Mouse (Mus musculus) embryo, embryonic 10.5 days (tissue): ENCODE data around the gene Mybbp1a.
A peak's percentile ranks its signal among the peaks of the same experiment; 100 is the strongest.
"Not testable (repeated sequence)": the region's sequence is repeated elsewhere in the genome, so short reads cannot be mapped to it uniquely, and the experiment has no call there.

ENCODE experiments used
- DNase-seq: peaks from one replicate; pipeline ENCODE4 v3.0.0-alpha.2; 2015; ENCODE audit warnings: low spot score

The Mybbp1a gene

GRCm38 (mm10) chr11:72413016-72413415 lies 28.1 kb upstream of the Mybbp1a start:
- no peak for DNase-seq

- no peak for DNase-seq
These were observed 27.5 kb upstream of the Mybbp1a start for GRCm38 (mm10) chr11:72413601-72414190.

GRCm38 (mm10) chr11:72415155-72415554 lies 26.0 kb upstream of the Mybbp1a start:
- no peak for DNase-seq

- no peak for DNase-seq
These were observed 24.5 kb upstream of the Mybbp1a start for GRCm38 (mm10) chr11:72416666-72417065.

DNA sequence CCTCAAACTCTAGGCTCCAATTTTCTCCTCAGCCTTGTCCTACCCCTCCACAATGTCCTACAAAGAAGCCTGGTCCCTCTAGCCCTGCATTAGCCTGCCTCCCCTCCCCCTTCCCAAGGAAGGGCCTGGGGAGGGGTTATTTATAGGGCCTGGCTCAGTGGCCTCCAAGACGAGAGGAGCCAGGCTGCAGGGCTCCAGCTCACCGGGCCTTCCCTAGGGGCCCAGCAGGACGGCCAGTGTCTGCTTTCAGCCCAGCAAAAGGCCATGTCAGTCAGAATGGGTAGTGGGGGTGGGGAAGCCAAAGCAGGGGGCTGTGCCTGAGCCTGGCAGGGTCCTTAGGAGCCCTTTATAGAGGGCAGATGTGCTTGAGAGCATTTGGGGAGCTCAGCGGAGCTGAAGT lies 23.8 kb upstream of the Mybbp1a start:
- no peak for DNase-seq

DNA sequence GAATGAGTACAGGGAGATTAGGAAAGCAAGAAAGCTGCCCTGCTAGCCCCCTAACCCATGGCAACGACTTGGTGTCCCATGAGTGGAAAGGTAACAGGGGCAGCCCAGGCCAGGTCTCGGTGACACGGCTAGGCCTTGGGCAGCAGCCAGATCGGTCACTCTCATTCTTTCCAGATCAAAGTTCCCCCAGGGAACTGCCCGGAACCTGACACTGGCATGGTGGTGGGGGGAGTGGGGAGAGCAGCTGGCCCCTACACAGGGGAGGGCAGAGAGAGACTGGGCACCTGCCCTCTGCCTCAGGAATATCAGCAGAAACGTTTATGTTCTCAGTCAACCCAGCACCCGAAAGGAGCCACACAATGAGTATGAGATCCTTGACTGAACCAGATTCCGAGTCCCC lies 22.9 kb upstream of the Mybbp1a start:
- DNase-seq, result no peak

DNA sequence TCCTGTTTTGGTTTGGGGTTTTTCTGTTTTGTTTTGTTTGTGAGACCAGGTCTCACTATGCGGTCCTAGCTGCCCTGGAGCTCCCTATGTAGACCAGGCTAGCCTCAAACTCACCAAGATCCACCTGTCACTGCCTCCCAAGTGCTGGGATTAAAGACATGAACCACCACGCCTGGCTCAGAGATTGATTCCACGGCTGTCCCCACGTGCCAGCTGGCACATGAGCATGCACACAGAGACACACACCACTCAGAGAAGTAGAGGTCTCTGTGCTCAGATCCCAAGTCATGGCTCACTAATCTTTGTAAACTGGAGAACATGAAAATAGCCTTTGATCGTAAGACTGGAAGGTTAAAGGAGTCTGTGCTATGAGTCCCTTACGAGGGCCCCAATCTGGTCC lies 22.1 kb upstream of the Mybbp1a start:
- no peak for DNase-seq

- no peak for DNase-seq
These were observed 20.6 kb upstream of the Mybbp1a start for GRCm38 (mm10) chr11:72420460-72421122.

GRCm38 (mm10) chr11:72421518-72422278 lies 19.5 kb upstream of the Mybbp1a start:
- no peak for DNase-seq

DNA sequence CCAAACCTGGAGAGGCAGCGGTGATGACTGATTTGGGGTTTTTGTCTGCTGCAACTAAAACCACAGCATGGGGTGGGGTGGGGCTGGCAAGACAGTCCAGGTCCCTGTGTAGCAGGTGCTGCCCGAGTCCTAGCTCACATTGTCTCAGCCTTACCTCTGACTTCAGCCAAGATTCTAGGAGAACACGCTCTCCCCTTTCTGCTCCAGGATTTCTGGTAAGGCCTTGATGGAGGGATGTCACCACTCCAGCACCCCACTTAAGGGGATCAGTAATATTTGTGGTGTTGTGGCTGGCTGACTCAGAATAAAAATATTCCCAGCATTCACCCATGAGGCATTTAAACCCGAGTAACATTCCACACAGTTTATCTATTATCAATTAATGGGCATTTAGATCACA lies 17.5 kb upstream of the Mybbp1a start:
- DNase-seq, result no peak

DNA sequence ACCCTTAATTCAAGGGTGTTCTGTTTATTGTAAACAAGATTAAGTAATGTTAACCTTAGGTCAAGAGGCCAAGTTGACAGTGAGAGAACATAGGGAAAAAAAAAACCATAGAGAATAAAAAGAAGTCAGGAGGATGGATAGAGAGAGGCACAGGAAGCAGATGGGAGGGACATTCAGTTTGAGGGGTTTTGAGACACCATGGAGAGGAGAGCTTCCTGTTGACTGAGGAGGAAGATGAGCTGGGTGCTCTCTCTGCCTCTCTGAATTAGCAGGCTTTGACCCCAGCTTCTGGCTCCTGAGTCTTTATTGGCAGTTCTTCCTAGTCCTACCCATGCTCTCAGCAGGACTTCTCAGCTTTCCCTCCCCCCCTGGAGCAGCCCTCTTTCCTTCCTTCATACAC lies 16.0 kb upstream of the Mybbp1a start:
- DNase-seq, result no peak

- no peak for DNase-seq
These were observed 14.3 kb upstream of the Mybbp1a start for GRCm38 (mm10) chr11:72426884-72427283.

DNA sequence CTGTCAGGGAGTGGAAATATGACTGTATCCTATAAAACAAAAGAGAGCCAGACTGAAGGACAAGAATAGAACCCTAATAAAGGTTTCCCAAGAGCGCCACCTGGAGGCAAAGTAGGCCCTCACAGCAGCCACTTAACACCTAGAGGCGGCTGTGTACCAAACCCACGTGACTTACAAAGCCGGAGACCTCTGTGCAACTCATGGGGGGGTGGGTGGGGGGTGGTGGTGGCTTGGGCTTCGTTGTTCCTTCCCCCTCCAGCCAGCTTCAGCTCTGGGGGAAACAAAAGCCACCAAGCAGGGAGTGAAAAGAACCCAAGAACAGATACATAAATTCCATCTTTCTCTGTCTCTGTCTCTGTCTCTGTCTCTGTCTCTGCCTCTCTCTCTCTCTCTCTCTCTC lies 12.5 kb upstream of the Mybbp1a start:
- DNase-seq, result peak; percentile 88

GRCm38 (mm10) chr11:72429288-72429690 lies 11.9 kb upstream of the Mybbp1a start:
- DNase-seq, result peak; percentile 91

GRCm38 (mm10) chr11:72430311-72431068 lies 10.7 kb upstream of the Mybbp1a start:
- DNase-seq, result not testable (repeated sequence)

GRCm38 (mm10) chr11:72434963-72435693 lies 6.0 kb upstream of the Mybbp1a start, which contains the start of gene Ggt6:
Gene Ggt6, plus strand, starts transcription at chr11:72435526.
- no peak for DNase-seq

GRCm38 (mm10) chr11:72435694-72436045 lies 5.5 kb upstream of the Mybbp1a start:
- no peak for DNase-seq

GRCm38 (mm10) chr11:72436271-72436670 lies 4.9 kb upstream of the Mybbp1a start:
- no peak for DNase-seq

GRCm38 (mm10) chr11:72436756-72437650 lies 4.2 kb upstream of the Mybbp1a start:
- no peak for DNase-seq

DNA sequence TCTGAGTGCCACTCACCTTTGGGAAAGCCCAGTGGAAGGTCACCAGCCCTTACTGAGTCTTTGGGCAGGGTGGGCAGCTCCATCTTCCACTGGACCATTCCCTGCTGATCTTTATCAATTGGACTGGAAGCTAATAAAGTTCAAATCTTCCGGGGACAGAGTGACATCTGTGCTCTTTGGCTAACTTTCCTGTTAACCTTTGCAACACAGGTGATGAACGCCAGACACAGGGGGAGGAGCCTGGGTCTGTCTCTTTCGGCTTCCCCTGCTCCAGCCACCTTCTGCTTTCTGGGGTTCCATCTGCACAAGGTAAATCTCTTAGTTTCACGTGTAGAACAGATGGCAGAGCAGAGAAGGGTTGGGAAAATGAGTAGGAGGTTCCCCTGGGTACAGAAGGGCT lies 2.7 kb upstream of the Mybbp1a start:
- no peak for DNase-seq

DNA sequence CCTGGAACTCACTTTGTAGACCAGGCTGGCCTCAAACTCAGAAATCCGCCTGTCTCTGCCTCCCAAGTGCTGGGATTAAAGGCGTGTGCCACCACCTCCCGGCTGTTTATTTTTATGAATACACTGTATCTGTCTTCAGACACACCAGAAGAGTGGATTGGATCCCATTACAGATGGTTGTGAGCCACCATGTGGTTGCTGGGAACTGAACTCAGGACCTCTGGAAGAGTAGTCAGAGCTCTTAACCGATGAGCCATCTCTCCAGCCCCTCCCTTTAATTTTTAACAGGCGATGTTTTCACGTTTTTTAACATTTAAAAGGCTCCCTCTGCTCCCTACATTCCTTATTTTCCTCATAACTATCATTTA lies 574 bp upstream of the Mybbp1a start:
- DNase-seq, result not testable (repeated sequence)
